27 mouse cellular contexts compared by ENCODE assay signal in the genomic region with DNA sequence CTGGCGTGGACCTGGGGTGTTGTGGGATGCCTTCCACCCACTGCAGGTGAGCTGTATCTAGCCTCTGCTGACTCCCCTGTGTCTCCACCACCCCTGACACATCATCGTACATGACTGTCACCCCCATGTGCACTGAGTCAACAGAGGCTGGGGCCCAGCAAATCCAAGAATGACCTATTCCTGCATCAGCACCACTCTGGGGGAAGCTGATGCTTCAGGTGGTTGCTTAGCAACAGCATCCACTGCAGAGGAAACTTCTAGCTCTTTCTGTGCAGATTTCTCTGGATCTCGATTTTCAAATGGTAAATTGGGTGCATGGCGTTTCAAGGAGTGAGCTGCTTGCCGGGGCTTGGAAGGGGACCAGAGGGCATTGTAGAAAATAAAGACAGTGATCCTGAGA. TPM values are rescaled to one million over a fixed set of nuclear protein-coding genes. Genes with fewer than 3 reads are reported as not detected.
DNase-seq lines count a peak whose midpoint lies in the region; ATAC-seq and TF ChIP-seq lines count a peak whose summit lies in the region.
"Had no signal": no experiment of that assay in that cellular context is flagged by ENCODE, and none has a peak within 500 bp of the region (broad histone marks: within the 10 kb centered on the region; RNA-seq: fewer than 3 reads in every experiment).

No protein-coding gene starts in this region.

- H3K4me2 ChIP-seq in forebrain, embryonic 13.5 days: no peak overlapping the region
- H3K4me2 ChIP-seq in midbrain, embryonic 13.5 days (replicated peaks): no peak overlapping the region
- no peak overlapping the region for H3K4me2 ChIP-seq in midbrain, embryonic 11.5 days
- H3K4me2 ChIP-seq: embryonic facial prominence, embryonic 12.5 days; embryonic facial prominence, embryonic 15.5 days; forebrain, embryonic 12.5 days; heart, embryonic 12.5 days; heart, embryonic 15.5 days; hindbrain, embryonic 14.5 days had no signal

- TF ChIP-seq CTCF in layer of hippocampus, adult 2 months (conservative IDR thresholded peaks at IDR 0.05): no peak

- peaks cover 9% of the 10 kb centered on the region for H3K4me1 ChIP-seq in forebrain, embryonic 13.5 days
- H3K4me1 ChIP-seq in forebrain, embryonic 10.5 days: peaks cover 20% of the 10 kb centered on the region
- peaks cover 11% of the 10 kb centered on the region; the same call in 1 of the 2 replicates for H3K4me1 ChIP-seq in midbrain, embryonic 13.5 days (replicated peaks)
- no peaks in the 10 kb centered on the region for H3K4me1 ChIP-seq in midbrain, embryonic 11.5 days (ENCODE audit: control insufficient read depth, insufficient read depth, low read length)

- no peaks in the 10 kb centered on the region for H3K36me3 ChIP-seq in forebrain, embryonic 13.5 days (ENCODE audit: poor library complexity, severe bottlenecking)
- no peaks in the 10 kb centered on the region for H3K36me3 ChIP-seq in forebrain, embryonic 10.5 days (replicated peaks)
- no peaks in the 10 kb centered on the region for H3K36me3 ChIP-seq in midbrain, embryonic 13.5 days
- no peaks in the 10 kb centered on the region for H3K36me3 ChIP-seq in midbrain, embryonic 11.5 days (ENCODE audit: control insufficient read depth, insufficient read depth, low read length)
- H3K36me3 ChIP-seq: embryonic facial prominence, embryonic 12.5 days; embryonic facial prominence, embryonic 15.5 days; forebrain, embryonic 12.5 days; heart, embryonic 12.5 days; heart, embryonic 15.5 days; hindbrain, embryonic 10.5 days had no signal

- no peak for ATAC-seq in forebrain, embryonic 13.5 days
- ATAC-seq in midbrain, embryonic 13.5 days: no peak
- ATAC-seq in midbrain, embryonic 11.5 days (ENCODE audit: low FRiP score): no peak
- ATAC-seq: activated CD4-positive, CD25-positive, alpha-beta regulatory T cell, adult 4 months had no signal

- no peak for DNase-seq in forebrain, embryonic 10.5 days (ENCODE audit: extremely low spot score, low spot score)
- DNase-seq in layer of hippocampus, adult 2 months (ENCODE audit: low spot score in 2 of 2): no peak
- no peak for DNase-seq in layer of hippocampus, adult 8-10 months (ENCODE audit: low spot score in 2 of 2)
- DNase-seq in midbrain, embryonic 11.5 days (ENCODE audit: low spot score, missing footprints): no peak
- peak; percentile 41 for DNase-seq in right cerebral cortex, postnatal 25 days
- no peak for DNase-seq in right cerebral cortex, postnatal 14 days
- DNase-seq: adrenal gland, adult 8-10 months; adrenal gland, postnatal 25 days; cerebellum, adult 18-20 months; cerebellum, adult 9-10 months; cerebellum, postnatal 25 days; gastrocnemius, postnatal 25 days; heart, adult 18-20 months; heart, postnatal 10 days; heart, postnatal 36 days had no signal

- H3K27me3 ChIP-seq in forebrain, embryonic 13.5 days: peaks cover 44% of the 10 kb centered on the region
- peaks cover 61% of the 10 kb centered on the region for H3K27me3 ChIP-seq in forebrain, embryonic 10.5 days (ENCODE audit: poor library complexity, severe bottlenecking)
- peaks cover 19% of the 10 kb centered on the region; the same call in 1 of the 2 replicates for H3K27me3 ChIP-seq in midbrain, embryonic 13.5 days
- H3K27me3 ChIP-seq in midbrain, embryonic 11.5 days (ENCODE audit: control insufficient read depth, insufficient read depth, low read length): peaks cover 4% of the 10 kb centered on the region

- 56% methylated on average over 5 of the region's 5 CpGs for WGBS in forebrain, embryonic 13.5 days
- WGBS in forebrain, embryonic 10.5 days: 74% methylated on average over 5 of the region's 5 CpGs
- 54% methylated on average over 5 of the region's 5 CpGs for WGBS in midbrain, embryonic 13.5 days
- WGBS in midbrain, embryonic 11.5 days: 62% methylated on average over 5 of the region's 5 CpGs

- no peaks in the 10 kb centered on the region for H3K9me3 ChIP-seq in forebrain, embryonic 13.5 days (replicated peaks)
- no peaks in the 10 kb centered on the region for H3K9me3 ChIP-seq in forebrain, embryonic 10.5 days
- H3K9me3 ChIP-seq in midbrain, embryonic 13.5 days: no peaks in the 10 kb centered on the region
- no peaks in the 10 kb centered on the region for H3K9me3 ChIP-seq in midbrain, embryonic 11.5 days (ENCODE audit: control insufficient read depth, low read length)
- H3K9me3 ChIP-seq: embryonic facial prominence, embryonic 12.5 days; embryonic facial prominence, embryonic 15.5 days; forebrain, embryonic 12.5 days; heart, embryonic 12.5 days; heart, embryonic 15.5 days; hindbrain, embryonic 10.5 days had no signal

- H3K27ac ChIP-seq in forebrain, embryonic 13.5 days: no peak overlapping the region
- H3K27ac ChIP-seq in forebrain, embryonic 10.5 days: no peak overlapping the region
- peak overlapping the region; percentile 36; the same call in 1 of the 2 replicates for H3K27ac ChIP-seq in layer of hippocampus, adult 2 months
- no peak overlapping the region for H3K27ac ChIP-seq in midbrain, embryonic 13.5 days
- no peak overlapping the region for H3K27ac ChIP-seq in midbrain, embryonic 11.5 days (ENCODE audit: low read depth, low read length)
- H3K27ac ChIP-seq: embryonic facial prominence, embryonic 12.5 days; embryonic facial prominence, embryonic 15.5 days; forebrain, embryonic 12.5 days; heart, embryonic 15.5 days; hindbrain, embryonic 10.5 days; hindbrain, embryonic 14.5 days had no signal

- H3K9ac ChIP-seq in forebrain, embryonic 13.5 days: 0 out of 2 replicates have a peak overlapping the region, but pooled peaks have one; percentile 17
- H3K9ac ChIP-seq in midbrain, embryonic 13.5 days (replicated peaks): peak overlapping the region; percentile 28; the same call in 1 of the 2 replicates
- H3K9ac ChIP-seq in midbrain, embryonic 11.5 days (ENCODE audit: low read length): no peak overlapping the region
- H3K9ac ChIP-seq: embryonic facial prominence, embryonic 12.5 days; embryonic facial prominence, embryonic 15.5 days; forebrain, embryonic 12.5 days; heart, embryonic 12.5 days; heart, embryonic 15.5 days; hindbrain, embryonic 14.5 days had no signal

- H3K4me3 ChIP-seq in forebrain, embryonic 13.5 days: no peak overlapping the region
- no peak overlapping the region for H3K4me3 ChIP-seq in forebrain, embryonic 10.5 days
- H3K4me3 ChIP-seq in layer of hippocampus, adult 2 months: no peak overlapping the region
- no peak overlapping the region for H3K4me3 ChIP-seq in midbrain, embryonic 13.5 days (replicated peaks)
- H3K4me3 ChIP-seq in midbrain, embryonic 11.5 days (ENCODE audit: low read depth, low read length): no peak overlapping the region
- H3K4me3 ChIP-seq: embryonic facial prominence, embryonic 12.5 days; embryonic facial prominence, embryonic 15.5 days; forebrain, embryonic 12.5 days; heart, embryonic 12.5 days; heart, embryonic 15.5 days; hindbrain, embryonic 10.5 days had no signal

RNA-seq across cellular contexts. Expression of a gene that starts 21.5 kb away (rescaled TPM):
- 14.8 and 17.6 TPM in 2 replicates for polyA plus RNA-seq in forebrain, embryonic 13.5 days (2015; fragmentation: Nextera tagmentation; extraction: Ambion mirVana)
- 6.3 and 6.9 TPM in 2 replicates for polyA plus RNA-seq in forebrain, embryonic 10.5 days (2016; fragmentation: Nextera tagmentation; extraction: Ambion mirVana)
- 100 to 1,000 TPM; 161 to 176 TPM for total RNA-seq in layer of hippocampus, adult 2 months (2021)
- total RNA-seq in layer of hippocampus, adult 8-10 months (2022): 100 to 1,000 TPM; 130 to 139 (median 135) TPM
- 10.4 and 10.9 TPM in 2 replicates for polyA plus RNA-seq in midbrain, embryonic 13.5 days (2015; fragmentation: Nextera tagmentation; extraction: Ambion mirVana)
- 6.6 and 7.0 TPM in 2 replicates for polyA plus RNA-seq in midbrain, embryonic 11.5 days (2014; fragmentation: Nextera tagmentation; extraction: Ambion mirVana)
- polyA plus RNA-seq: activated CD4-positive, CD25-positive, alpha-beta regulatory T cell, adult 4 months had no signal

RNA-seq across cellular contexts. Expression of a gene that starts 32.2 kb away (rescaled TPM):
- 13.4 and 15.0 TPM in 2 replicates for polyA plus RNA-seq in forebrain, embryonic 13.5 days (2015; fragmentation: Nextera tagmentation; extraction: Ambion mirVana)
- polyA plus RNA-seq in forebrain, embryonic 10.5 days (2016; fragmentation: Nextera tagmentation; extraction: Ambion mirVana): 2.1 and 2.5 TPM in 2 replicates
- total RNA-seq in layer of hippocampus, adult 2 months (2021): 100 to 1,000 TPM in 1 of 2 experiments, 10 to 100 TPM in 1; 95.2 to 100 TPM
- 10 to 100 TPM; 88.3 to 96.9 (median 90.2) TPM for total RNA-seq in layer of hippocampus, adult 8-10 months (2022)
- polyA plus RNA-seq in midbrain, embryonic 13.5 days (2015; fragmentation: Nextera tagmentation; extraction: Ambion mirVana): 30.9 and 34.3 TPM in 2 replicates
- polyA plus RNA-seq in midbrain, embryonic 11.5 days (2014; fragmentation: Nextera tagmentation; extraction: Ambion mirVana): 3.1 and 3.3 TPM in 2 replicates
- total RNA-seq: common myeloid progenitor, adult 5-6 weeks; heart, adult 18-20 months; heart, postnatal 10 days; heart, postnatal 36 days had no signal
- polyA plus RNA-seq: gonadal fat pad, adult 2 months; heart, embryonic 12.5 days; heart, embryonic 15.5 days had no signal

RNA-seq across cellular contexts. Expression of a gene that starts 44.0 kb away (rescaled TPM):
- 33.4 and 37.8 TPM in 2 replicates for polyA plus RNA-seq in forebrain, embryonic 13.5 days (2015; fragmentation: Nextera tagmentation; extraction: Ambion mirVana)
- 15.7 and 15.8 TPM in 2 replicates for polyA plus RNA-seq in forebrain, embryonic 10.5 days (2016; fragmentation: Nextera tagmentation; extraction: Ambion mirVana)
- 10 to 100 TPM; 60.8 to 66.1 TPM for total RNA-seq in layer of hippocampus, adult 2 months (2021)
- total RNA-seq in layer of hippocampus, adult 8-10 months (2022): 10 to 100 TPM; 55.5 to 60.8 (median 60.0) TPM
- 43.5 and 45.7 TPM in 2 replicates for polyA plus RNA-seq in midbrain, embryonic 13.5 days (2015; fragmentation: Nextera tagmentation; extraction: Ambion mirVana)
- 9.1 and 10.1 TPM in 2 replicates for polyA plus RNA-seq in midbrain, embryonic 11.5 days (2014; fragmentation: Nextera tagmentation; extraction: Ambion mirVana)
